Mouse (Mus musculus): ENCODE measurements around the gene Tbc1d2b. TPM values are rescaled to one million over a fixed set of nuclear protein-coding genes. Genes with fewer than 3 reads are reported as not detected.
A peak's percentile ranks its signal among the peaks of the same experiment; 100 is the strongest.

Gene Tbc1d2b
- polyA plus RNA-seq, 1 experiment from 2014 or later, result 17.1 TPM

DNA sequence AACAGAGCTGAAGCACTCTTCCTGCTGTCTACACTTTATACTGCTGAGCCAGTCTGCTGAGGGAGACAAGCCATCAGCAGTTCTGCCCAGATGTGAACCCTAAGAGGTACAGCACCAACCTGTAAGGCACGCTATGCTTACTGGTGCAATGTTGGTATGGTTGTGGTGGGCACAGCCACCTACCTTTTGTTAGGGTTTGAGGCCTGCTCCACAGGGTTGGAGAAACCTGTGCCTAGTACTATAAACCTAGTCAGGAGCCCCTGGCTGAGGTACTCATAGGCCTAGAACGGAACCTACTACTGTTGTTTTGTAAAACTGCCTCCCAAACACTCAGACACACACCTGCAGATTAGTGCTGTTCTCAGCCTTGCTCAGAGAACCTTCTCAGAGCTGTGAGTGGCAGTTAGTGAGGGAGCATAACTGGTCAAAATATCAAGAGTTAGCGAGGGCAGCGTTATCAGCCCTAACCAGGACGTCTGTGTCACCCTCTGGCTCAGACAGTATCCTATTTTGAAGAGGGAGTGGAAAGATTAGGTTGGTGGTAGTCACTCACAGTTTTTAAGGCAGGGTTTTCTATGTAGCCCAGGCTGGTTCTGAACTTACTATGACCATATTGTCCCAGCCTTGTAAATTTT is 20.3 kb downstream of the Tbc1d2b start:
- H3K27ac ChIP-seq, result peak overlapping the region; percentile 37; the same call in 1 of the 2 replicates
- 78% methylated on average over 5 of the region's 5 CpGs for WGBS
- peak; percentile 89 for ATAC-seq (ENCODE audit: insufficient read depth, low FRiP score, low read depth)
- no peak overlapping the region for H3K9ac ChIP-seq
- no peak overlapping the region for H3K4me2 ChIP-seq
- 0 out of 2 replicates have a peak, but pooled peaks cover 6% of the 10 kb centered on the region for H3K4me1 ChIP-seq
- H3K36me3 ChIP-seq, result peaks cover 7% of the 10 kb centered on the region; the same call in 1 of the 2 replicates
- no peaks in the 10 kb centered on the region for H3K9me3 ChIP-seq
- no peak overlapping the region for H3K4me3 ChIP-seq (replicated peaks)
- no peaks in the 10 kb centered on the region for H3K27me3 ChIP-seq (replicated peaks)

DNA sequence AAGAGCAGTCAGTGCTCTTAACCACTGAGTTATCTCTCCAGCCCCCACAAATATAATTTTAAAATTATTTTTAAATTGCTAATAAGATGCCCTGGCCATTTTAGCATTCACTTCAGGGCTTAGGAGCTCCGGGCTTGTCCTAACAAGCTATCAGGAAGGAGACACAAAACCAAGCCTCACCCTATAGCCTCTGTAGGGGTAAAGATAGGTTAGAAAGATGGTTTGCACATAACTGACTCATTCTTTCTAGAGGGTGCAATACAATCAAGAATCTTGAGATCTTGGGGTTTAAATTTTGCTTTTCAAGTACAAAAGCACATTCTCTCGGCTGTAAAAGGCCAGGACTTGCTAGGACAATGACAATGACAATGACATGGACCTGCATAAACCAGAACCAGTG is 21.6 kb downstream of the Tbc1d2b start:
- 81% methylated on average over 2 of the region's 2 CpGs for WGBS
- no peak for ATAC-seq (ENCODE audit: insufficient read depth, low FRiP score, low read depth)
- Histone ChIP-seq H3K4me2 (no peak overlapping the region), H3K27ac (peak overlapping the region; percentile 37; the same call in 1 of the 2 replicates), H3K36me3 (peaks cover 7% of the 10 kb centered on the region; the same call in 1 of the 2 replicates), H3K9me3 (no peaks in the 10 kb centered on the region), H3K27me3 (replicated peaks) (no peaks in the 10 kb centered on the region), H3K4me1 (0 out of 2 replicates have a peak, but pooled peaks cover 6% of the 10 kb centered on the region), H3K4me3 (replicated peaks) (no peak overlapping the region), H3K9ac (no peak overlapping the region)

DNA sequence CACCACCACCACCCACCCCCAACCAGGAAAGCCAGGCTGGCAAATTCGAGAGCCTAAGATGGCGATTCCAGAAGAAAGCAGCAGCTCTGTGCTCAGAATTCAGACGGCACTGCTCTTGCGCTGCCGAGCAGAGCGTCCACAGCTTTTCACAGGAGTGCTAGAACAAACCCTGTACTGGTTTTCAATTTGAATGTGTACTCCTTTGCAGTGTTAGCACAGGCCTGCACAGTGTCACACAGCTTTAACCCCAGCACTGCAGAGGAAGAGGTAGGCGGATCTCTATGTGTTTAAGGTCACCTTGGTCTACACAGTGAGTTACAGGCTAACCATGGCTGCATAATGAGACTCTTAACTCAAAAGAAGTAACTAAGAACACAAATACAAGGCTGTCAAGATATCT is 22.3 kb downstream of the Tbc1d2b start:
- no peak overlapping the region for H3K27ac ChIP-seq
- no peak overlapping the region for H3K9ac ChIP-seq
- H3K27me3 ChIP-seq (replicated peaks), result no peaks in the 10 kb centered on the region
- 0 out of 2 replicates have a peak, but pooled peaks cover 6% of the 10 kb centered on the region for H3K4me1 ChIP-seq
- no peaks in the 10 kb centered on the region for H3K9me3 ChIP-seq
- peaks cover 7% of the 10 kb centered on the region; the same call in 1 of the 2 replicates for H3K36me3 ChIP-seq
- H3K4me2 ChIP-seq, result no peak overlapping the region
- no peak overlapping the region for H3K4me3 ChIP-seq (replicated peaks)
- WGBS, result 82% methylated on average over 7 of the region's 7 CpGs
- no peak for ATAC-seq (ENCODE audit: insufficient read depth, low FRiP score, low read depth)

DNA sequence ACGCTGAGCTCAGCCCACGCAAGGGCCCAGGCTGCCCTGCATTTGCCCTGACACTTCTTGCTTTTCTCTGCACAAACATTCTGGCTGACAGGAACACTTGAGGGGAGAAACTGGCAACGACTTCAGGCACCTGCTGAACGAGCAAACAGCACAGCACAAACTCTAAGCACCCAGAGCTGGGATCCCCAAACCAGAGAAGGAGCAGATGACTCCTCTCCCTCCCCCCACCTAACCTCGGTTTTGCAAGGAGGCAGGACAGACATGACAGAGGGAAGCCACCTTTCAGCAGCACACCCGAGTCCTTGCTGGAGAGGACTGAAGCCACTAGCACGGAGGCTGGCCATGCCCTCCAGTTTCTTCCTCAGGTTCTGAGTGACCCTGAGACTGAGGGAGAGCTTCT is 23.3 kb downstream of the Tbc1d2b start:
- Histone ChIP-seq H3K4me2 (no peak overlapping the region), H3K27ac (no peak overlapping the region), H3K4me1 (0 out of 2 replicates have a peak, but pooled peaks cover 6% of the 10 kb centered on the region), H3K9me3 (no peaks in the 10 kb centered on the region), H3K27me3 (replicated peaks) (no peaks in the 10 kb centered on the region), H3K9ac (no peak overlapping the region), H3K36me3 (peaks cover 7% of the 10 kb centered on the region; the same call in 1 of the 2 replicates), H3K4me3 (replicated peaks) (no peak overlapping the region)
- WGBS, result 67% methylated on average over 7 of the region's 7 CpGs
- no peak for ATAC-seq (ENCODE audit: insufficient read depth, low FRiP score, low read depth)

DNA sequence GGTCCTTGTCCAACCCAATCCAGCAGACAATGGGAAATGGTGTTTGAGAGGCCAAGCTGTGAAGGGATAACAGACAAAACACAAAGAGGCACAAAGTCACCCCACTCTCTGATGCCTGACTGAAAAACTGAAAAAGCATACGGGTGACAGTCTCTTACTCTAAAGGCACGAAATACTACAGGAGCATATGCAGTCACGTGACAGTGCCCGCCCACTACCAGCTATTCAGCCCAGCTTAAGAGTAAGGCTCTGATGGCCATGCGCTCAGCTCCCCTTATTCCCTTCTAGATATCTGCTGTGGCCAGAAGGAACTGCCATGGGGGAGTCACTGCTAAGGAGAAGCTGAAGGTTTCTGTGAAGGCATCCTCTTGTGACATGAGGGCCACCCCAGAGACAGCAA is 24.8 kb downstream of the Tbc1d2b start:
- WGBS, result 89% methylated on average over 5 of the region's 5 CpGs
- no peak for ATAC-seq (ENCODE audit: insufficient read depth, low FRiP score, low read depth)

DNA sequence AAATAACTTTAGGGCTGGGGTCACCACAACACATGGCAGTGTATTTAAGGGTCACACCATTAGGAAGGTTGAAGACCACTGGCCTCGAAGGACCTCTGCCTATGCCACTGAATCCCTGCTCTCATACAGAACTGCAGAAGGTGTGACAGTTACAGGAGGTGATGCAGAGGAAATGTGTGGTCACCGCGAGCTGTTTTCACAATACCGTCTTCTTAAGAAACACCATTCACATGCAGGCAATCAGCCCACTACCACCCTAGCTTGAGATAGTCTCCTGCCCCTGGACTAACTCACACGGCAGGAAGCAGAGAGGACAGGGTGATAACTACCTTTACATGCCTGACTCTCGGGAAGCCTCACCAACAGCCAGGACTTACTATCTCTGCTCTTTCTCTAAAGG is 25.4 kb downstream of the Tbc1d2b start:
- Histone ChIP-seq H3K9ac (no peak overlapping the region), H3K4me2 (no peak overlapping the region), H3K27me3 (replicated peaks) (no peaks in the 10 kb centered on the region), H3K4me3 (replicated peaks) (no peak overlapping the region), H3K36me3 (peaks cover 7% of the 10 kb centered on the region; the same call in 1 of the 2 replicates), H3K27ac (no peak overlapping the region), H3K4me1 (0 out of 2 replicates have a peak, but pooled peaks cover 5% of the 10 kb centered on the region), H3K9me3 (no peaks in the 10 kb centered on the region)
- ATAC-seq (ENCODE audit: insufficient read depth, low FRiP score, low read depth), result no peak
- 83% methylated on average over 6 of the region's 6 CpGs for WGBS

More for the DNA sequence above, 24.8 kb downstream of the Tbc1d2b start:
- H3K27me3 ChIP-seq (replicated peaks), result no peaks in the 10 kb centered on the region
- no peak overlapping the region for H3K4me2 ChIP-seq
- no peak overlapping the region for H3K9ac ChIP-seq
- peaks cover 7% of the 10 kb centered on the region; the same call in 1 of the 2 replicates for H3K36me3 ChIP-seq
- H3K9me3 ChIP-seq, result no peaks in the 10 kb centered on the region
- H3K4me3 ChIP-seq (replicated peaks), result no peak overlapping the region
- 0 out of 2 replicates have a peak, but pooled peaks cover 6% of the 10 kb centered on the region for H3K4me1 ChIP-seq
- H3K27ac ChIP-seq, result no peak overlapping the region

DNA sequence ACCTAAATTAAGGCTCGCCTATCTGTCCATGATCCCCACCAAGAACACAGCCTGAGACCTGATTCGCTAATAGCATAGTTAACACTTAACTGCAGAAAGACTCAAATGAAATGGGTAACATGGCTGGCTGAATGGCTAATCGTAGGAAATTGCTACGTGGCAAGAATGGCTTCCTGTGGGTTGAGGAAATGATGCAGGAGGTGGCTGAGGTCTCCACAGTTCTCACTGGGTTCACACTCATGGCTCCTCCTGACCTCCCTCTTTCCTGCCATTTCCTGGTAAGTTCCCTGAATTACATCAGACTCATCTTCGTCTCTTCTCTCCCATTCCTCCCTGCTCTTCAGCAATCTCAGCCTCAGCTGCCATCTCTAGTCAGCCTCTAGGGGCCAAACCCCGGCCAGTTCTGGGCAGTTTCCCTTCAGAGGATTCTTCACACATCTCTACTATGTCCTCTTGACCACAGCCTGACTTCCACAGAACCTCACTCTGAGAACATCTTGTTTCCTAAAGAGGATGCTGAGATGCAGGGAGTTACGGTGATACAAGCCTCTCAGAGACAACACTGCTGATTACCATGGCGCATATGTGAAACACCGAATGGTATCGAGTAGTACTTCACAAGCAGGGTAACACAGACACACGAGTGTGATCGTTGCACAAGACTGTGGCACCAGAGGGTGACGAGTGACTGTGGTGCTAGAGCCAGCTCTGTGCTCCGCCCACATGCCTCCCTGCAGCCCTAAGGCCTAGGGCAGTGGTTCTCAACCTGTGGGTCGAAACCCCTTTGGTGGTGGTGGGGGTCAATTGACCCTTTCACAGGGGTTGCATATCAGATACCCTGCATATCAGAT is 26.1 kb downstream of the Tbc1d2b start:
- Histone ChIP-seq H3K36me3 (peaks cover 7% of the 10 kb centered on the region; the same call in 1 of the 2 replicates), H3K27ac (no peak overlapping the region), H3K9me3 (no peaks in the 10 kb centered on the region), H3K4me2 (no peak overlapping the region), H3K4me1 (no peaks in the 10 kb centered on the region), H3K9ac (no peak overlapping the region), H3K27me3 (replicated peaks) (no peaks in the 10 kb centered on the region), H3K4me3 (replicated peaks) (no peak overlapping the region)
- no peak for ATAC-seq (ENCODE audit: insufficient read depth, low FRiP score, low read depth)
- WGBS, result 84% methylated on average over 15 of the region's 15 CpGs

DNA sequence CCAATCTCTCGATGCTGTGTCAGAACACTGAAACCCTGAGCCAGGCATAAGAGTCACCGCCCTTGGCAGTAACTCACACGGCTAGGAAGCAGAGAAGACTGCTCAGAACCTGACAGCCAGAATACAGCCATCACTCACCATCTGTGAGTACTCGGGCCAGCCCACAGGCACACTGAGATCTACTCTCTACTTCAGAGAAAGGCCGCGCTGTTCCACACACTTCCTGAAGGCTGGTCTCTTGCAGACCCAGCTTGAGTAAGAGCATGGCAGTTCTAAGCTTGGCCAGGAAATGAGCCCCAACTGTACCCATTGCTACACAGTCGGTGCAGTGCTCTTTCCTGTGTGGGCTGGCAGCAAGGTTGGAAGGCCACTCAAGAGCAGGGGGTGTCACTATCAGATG is 27.7 kb downstream of the Tbc1d2b start:
- H3K9ac ChIP-seq, result no peak overlapping the region
- no peaks in the 10 kb centered on the region for H3K27me3 ChIP-seq (replicated peaks)
- no peaks in the 10 kb centered on the region for H3K4me1 ChIP-seq
- no peaks in the 10 kb centered on the region for H3K9me3 ChIP-seq
- H3K4me3 ChIP-seq (replicated peaks), result no peak overlapping the region
- no peak overlapping the region for H3K27ac ChIP-seq
- peaks cover 7% of the 10 kb centered on the region; the same call in 1 of the 2 replicates for H3K36me3 ChIP-seq
- WGBS, result 68% methylated on average over 7 of the region's 7 CpGs
- peak; percentile 31; the same call in 1 of the 2 replicates for ATAC-seq (ENCODE audit: insufficient read depth, low FRiP score, low read depth)
- H3K4me2 ChIP-seq, result no peak overlapping the region

DNA sequence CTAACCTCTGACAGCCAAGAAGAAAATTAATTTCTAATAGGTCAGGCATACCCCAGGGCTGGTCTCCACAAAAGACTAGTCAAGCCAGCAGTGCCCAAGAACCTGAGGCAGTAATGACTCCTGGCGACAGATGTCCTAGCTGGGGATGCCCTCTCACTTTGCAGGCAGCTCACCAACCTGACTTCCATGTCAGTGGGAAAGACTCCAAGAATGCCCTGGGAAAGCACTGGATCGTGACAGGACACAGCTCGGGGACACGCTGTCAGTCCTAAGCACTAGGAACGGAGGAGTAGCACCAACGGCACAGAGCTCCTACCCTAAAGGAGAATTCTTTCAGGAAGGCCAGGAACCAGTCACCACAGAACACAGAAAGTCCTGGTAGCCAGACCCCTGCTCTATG is 28.3 kb downstream of the Tbc1d2b start:
- ATAC-seq (ENCODE audit: insufficient read depth, low FRiP score, low read depth), result no peak
- no peak overlapping the region for H3K27ac ChIP-seq

DNA sequence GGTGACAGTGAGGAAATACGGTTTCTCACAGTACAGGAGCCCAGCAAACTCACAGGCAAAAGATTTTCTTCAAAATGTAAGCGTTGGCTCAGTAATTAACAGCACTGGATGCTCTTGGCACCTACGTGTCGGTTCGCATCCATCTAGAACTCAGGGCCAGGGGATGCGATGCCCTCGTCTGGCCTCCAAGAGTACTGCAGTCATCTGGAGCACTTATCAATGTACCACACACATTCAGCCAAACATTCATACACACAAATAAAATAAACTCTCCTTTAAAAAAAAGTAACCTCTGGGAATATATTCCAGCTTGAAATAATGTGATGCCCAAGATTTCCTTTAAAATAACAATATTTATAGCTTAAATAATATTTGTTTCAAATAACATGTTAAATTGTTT is 29.0 kb downstream of the Tbc1d2b start:
- WGBS, result 71% methylated on average over 7 of the region's 7 CpGs

More for the DNA sequence above, 28.3 kb downstream of the Tbc1d2b start:
- no peak overlapping the region for H3K4me3 ChIP-seq (replicated peaks)
- no peak overlapping the region for H3K9ac ChIP-seq
- 88% methylated on average over 6 of the region's 6 CpGs for WGBS
- H3K4me2 ChIP-seq, result no peak overlapping the region
- no peaks in the 10 kb centered on the region for H3K9me3 ChIP-seq
- H3K4me1 ChIP-seq, result no peaks in the 10 kb centered on the region
- peaks cover 7% of the 10 kb centered on the region; the same call in 1 of the 2 replicates for H3K36me3 ChIP-seq
- H3K27me3 ChIP-seq (replicated peaks), result no peaks in the 10 kb centered on the region

DNA sequence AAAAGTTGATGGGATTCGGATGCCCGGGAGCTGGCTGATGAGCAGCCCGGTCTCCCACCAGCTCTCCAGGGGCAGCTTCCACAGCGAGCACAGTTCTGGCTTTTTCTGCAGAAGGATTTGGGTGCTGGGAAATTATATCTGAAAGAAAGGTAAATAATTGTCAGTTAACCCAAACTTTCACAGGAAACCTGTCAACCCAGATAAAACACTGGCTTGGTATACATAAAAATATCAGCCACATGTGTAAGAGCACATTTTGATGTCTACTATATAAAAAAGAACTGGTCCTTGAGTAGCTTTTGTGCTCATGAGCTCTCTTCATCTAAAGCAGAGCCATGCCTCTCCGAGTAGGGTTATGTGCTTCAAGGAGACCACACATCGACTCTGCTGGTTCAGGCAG is 29.6 kb downstream of the Tbc1d2b start:
- no peak overlapping the region for H3K4me2 ChIP-seq
- H3K27me3 ChIP-seq (replicated peaks), result no peaks in the 10 kb centered on the region
- no peak overlapping the region for H3K9ac ChIP-seq

More for the DNA sequence above, 29.0 kb downstream of the Tbc1d2b start:
- 0 out of 2 replicates have a peak, but pooled peaks cover 2% of the 10 kb centered on the region for H3K36me3 ChIP-seq
- H3K27me3 ChIP-seq (replicated peaks), result no peaks in the 10 kb centered on the region
- no peak for ATAC-seq (ENCODE audit: insufficient read depth, low FRiP score, low read depth)
- no peak overlapping the region for H3K9ac ChIP-seq
- no peak overlapping the region for H3K27ac ChIP-seq
- H3K9me3 ChIP-seq, result no peaks in the 10 kb centered on the region
- no peak overlapping the region for H3K4me3 ChIP-seq (replicated peaks)
- H3K4me2 ChIP-seq, result no peak overlapping the region
- no peaks in the 10 kb centered on the region for H3K4me1 ChIP-seq

DNA sequence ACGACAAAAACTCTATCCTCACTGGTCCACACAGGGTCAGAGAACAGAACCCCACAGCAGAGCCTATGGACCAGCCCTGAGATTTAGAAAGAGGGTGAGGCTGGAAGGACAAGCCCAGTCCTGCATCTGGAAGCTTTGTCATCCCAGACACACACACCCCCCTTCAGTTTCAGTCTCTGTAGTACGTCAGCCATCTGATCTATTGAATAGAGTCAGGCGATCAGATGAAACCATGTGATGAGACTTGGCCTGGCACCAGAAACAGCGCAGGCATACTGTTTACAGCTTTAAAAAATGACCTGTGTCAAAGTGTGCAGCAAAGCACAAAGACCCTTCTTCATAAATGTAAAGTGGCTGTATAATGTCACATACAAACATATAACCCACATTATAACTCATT is 30.0 kb downstream of the Tbc1d2b start:
- Histone ChIP-seq H3K27me3 (replicated peaks) (no peaks in the 10 kb centered on the region), H3K4me2 (no peak overlapping the region), H3K27ac (no peak overlapping the region), H3K4me1 (no peaks in the 10 kb centered on the region), H3K4me3 (replicated peaks) (no peak overlapping the region), H3K36me3 (no peaks in the 10 kb centered on the region), H3K9me3 (no peaks in the 10 kb centered on the region), H3K9ac (no peak overlapping the region)
- WGBS, result 53% methylated on average over 4 of the region's 4 CpGs
- ATAC-seq (ENCODE audit: insufficient read depth, low FRiP score, low read depth), result no peak

More for the DNA sequence above, 29.6 kb downstream of the Tbc1d2b start:
- no peaks in the 10 kb centered on the region for H3K9me3 ChIP-seq
- H3K36me3 ChIP-seq, result no peaks in the 10 kb centered on the region
- no peak overlapping the region for H3K27ac ChIP-seq
- no peak for ATAC-seq (ENCODE audit: insufficient read depth, low FRiP score, low read depth)
- no peak overlapping the region for H3K4me3 ChIP-seq (replicated peaks)
- no peaks in the 10 kb centered on the region for H3K4me1 ChIP-seq
- WGBS, result 66% methylated on average over 6 of the region's 6 CpGs

Data from stomach, embryonic 15.5 days (tissue).